Mouse (Mus musculus) spleen, adult 2 months (tissue): Measurements from ENCODE around the gene Otulinl. TPM values are rescaled to one million over a fixed set of nuclear protein-coding genes. Genes with fewer than 3 reads are reported as not detected.
"Not testable (repeated sequence)": the region's sequence is repeated elsewhere in the genome, so short reads cannot be mapped to it uniquely, and the experiment has no call there.

ENCODE experiments used
- DNase-seq, 2 experiments: peaks; one replicate each; pipeline versions ENCODE4 v3.0.0 to v3.0.0-alpha.2; 2012 to 2021; ENCODE audit warnings: low spot score in 2 of 2, low read depth in 1 of 2
- H3K27ac ChIP-seq: fragments of 200-500 bp; 2 replicates; pipeline ENCODE4 v1.5.1; 2012; ENCODE audit warnings: low read length, inconsistent platforms; ENCODE audit not compliant: insufficient read depth
- H3K27me3 ChIP-seq: fragments of 200-500 bp; 2 replicates; pipeline ENCODE4 v1.6.1; 2012; ENCODE audit warnings: mild to moderate bottlenecking, moderate library complexity, low read length, inconsistent platforms; ENCODE audit not compliant: control insufficient read depth, insufficient read depth
- H3K36me3 ChIP-seq: fragments of 200-500 bp; 2 replicates; pipeline ENCODE4 v1.6.1; 2012; ENCODE audit warnings: mild to moderate bottlenecking, low read length, inconsistent platforms; ENCODE audit not compliant: control insufficient read depth, insufficient read depth
- H3K4me1 ChIP-seq: fragments of 200-500 bp; 2 replicates; pipeline ENCODE4 v1.6.1; 2011; ENCODE audit warnings: inconsistent platforms; ENCODE audit not compliant: control insufficient read depth, insufficient read depth, insufficient read length
- H3K4me3 ChIP-seq: fragments of 200-500 bp; 2 replicates; pipeline ENCODE4 v1.5.1; 2011; ENCODE audit warnings: mild to moderate bottlenecking, inconsistent platforms; ENCODE audit not compliant: insufficient read depth, insufficient read length; ENCODE audit errors: extremely low read depth
- CTCF ChIP-seq: fragments of 200-500 bp; IDR thresholded peaks from 2 replicates; pipeline ENCODE4 v1.5.1; 2011; ENCODE audit warnings: mild to moderate bottlenecking, inconsistent platforms; ENCODE audit not compliant: insufficient read depth, insufficient read length, insufficient replicate concordance; ENCODE audit errors: extremely low read depth
- POLR2A ChIP-seq: fragments of 200-500 bp; IDR thresholded peaks from 2 replicates; pipeline ENCODE4 v1.6.1; 2011; ENCODE audit warnings: low read depth, low read length, inconsistent platforms
- WGBS: fragments of 180-500 bp; shearing (Covaris S2); methylation state at CpG from one replicate; pipeline ENCODE4 v1.1.7; 2018; 5-methylcytosine and 5-hydroxymethylcytosine counted together
- polyA plus RNA-seq: library from polyadenylated mRNA; depleted of rRNA; stranded (reverse); fragments of >200 nt; gene quantifications from 2 replicates; pipeline ENCODE4 v1.2.3, GENCODE M21; 2012; rRNA removed

The Otulinl gene
- polyA plus RNA-seq, result 15.2 and 16.0 TPM in 2 replicates

DNA sequence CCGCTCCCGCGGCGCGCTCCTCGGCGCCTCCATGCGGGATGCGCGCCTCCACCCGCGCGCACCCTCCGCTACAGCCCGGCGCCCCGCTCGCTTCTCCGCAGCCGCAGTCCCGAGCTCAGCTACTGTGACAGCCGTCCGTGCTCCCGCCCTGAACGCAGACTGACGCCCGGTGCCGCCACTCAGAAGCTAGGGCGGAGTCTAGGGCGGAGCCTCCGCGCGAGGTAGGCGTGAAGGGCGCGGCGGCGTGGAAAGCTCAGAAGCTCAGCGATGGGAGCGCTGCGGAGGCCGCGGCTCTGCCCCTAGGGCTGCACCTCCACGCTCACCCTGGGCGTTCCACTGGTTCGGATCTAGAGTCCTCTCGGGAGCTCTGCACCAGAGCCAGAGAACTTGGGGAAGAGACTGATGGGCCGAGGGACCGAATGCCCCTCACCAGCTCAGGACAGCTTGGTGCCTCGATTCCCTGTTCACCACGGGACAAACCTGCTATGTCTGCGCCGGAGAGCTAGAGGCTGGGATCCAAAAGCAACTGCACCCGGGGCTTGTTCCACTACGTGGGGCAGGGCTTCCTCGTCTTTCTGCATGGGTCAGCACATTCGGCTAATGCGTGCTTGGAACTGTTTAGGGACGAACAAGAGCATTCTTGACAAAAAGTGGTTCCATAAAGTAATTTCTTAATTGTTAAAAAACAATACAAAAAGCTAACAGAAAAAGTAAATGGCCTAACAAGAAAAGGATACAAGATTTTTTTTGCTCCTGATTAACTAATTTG is at the start of gene Otulinl:
Gene Otulinl (minus strand): TSS at position 161 of the 769 bp plus-strand sequence.
- no peaks in the 10 kb centered on the region; the same call in none of the 2 replicates for H3K4me1 ChIP-seq
- peak within 1 kb of the TSS; percentile 82 for H3K4me3 ChIP-seq
- peaks cover 3% of the 10 kb centered on the region for H3K36me3 ChIP-seq
- peak; percentile 84 to 96 for DNase-seq
- TF ChIP-seq POLR2A, result no peak; the same call in none of the 2 replicates
- TF ChIP-seq CTCF, result no peak
- 3% methylated on average over 59 of the region's 59 CpGs for WGBS
- H3K27ac ChIP-seq, result peak within 1 kb of the TSS; percentile 89
- no peaks in the 10 kb centered on the region for H3K27me3 ChIP-seq

DNA sequence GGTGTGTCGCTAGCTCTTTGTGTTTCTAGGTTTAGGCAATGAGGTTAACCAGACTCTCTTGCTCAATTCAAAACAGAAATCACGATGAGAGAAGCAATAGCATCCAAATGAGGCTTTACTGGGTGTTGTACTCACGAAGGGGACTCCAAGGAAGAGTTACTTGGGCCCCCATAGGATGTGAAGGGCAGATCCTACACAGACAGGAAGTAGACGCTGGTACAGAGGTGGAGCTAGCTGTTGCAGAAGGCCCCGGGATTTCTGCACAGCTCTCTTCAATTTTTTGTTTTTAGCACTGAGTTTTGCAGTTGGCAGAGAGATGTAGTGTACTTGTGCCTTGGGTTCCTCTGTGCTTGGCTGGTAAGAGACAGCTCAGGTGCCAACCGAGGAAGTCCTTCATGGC is 44.8 kb upstream of the Otulinl start:
- H3K4me3 ChIP-seq, result no peak overlapping the region
- H3K27ac ChIP-seq, result peak overlapping the region; percentile 59
- H3K36me3 ChIP-seq, result no peaks in the 10 kb centered on the region
- peaks cover 20% of the 10 kb centered on the region; the same call in 1 of the 2 replicates for H3K4me1 ChIP-seq
- 32% methylated on average over 6 of the region's 6 CpGs for WGBS
- H3K27me3 ChIP-seq, result no peaks in the 10 kb centered on the region
- no peak for DNase-seq
- TF ChIP-seq POLR2A, result no peak
- TF ChIP-seq CTCF, result no peak

DNA sequence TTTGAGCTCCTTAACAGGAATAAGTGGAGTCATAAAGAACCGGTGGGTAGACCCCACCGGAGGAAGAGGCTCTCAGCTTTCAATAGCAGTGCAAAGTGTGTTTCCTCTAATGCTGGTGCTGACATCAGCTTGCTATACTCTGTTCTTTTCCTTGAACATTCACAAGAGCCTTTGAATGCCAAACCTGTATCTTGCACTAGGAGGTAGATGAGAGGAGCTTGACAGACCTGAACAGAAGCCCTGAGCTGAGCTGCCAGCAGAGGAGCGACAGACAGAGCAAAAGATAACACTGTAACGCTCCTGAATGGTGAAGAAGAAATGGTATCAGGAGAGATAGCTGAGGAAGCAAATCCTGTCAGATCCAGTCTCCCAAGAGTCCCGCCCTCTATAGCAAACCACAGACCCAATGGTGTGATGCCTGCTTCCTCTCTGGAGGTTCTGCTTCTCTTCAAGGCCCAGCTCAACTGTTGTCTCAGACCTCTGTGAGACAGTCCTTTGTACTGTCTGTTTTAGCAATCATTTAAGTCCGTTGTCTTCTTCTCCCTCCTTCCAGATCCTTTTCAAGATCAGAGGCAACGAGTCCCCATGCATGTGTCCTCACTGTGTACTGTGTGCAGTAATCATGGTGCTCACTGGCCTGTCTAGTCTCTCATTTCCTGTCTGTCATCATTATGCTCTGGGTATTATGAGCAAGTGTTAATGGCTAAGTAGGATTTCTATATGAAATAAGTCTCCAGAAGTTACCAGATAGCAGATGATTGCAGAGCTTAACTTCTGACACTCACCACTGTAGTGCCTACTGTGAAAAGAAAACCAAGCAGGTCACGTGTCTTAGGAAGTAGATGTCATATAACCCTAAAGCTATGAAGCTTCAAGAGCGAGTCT is 43.7 kb upstream of the Otulinl start:
- Histone ChIP-seq H3K4me3 (no peak overlapping the region), H3K27ac (peak overlapping the region; percentile 59), H3K27me3 (no peaks in the 10 kb centered on the region), H3K36me3 (no peaks in the 10 kb centered on the region), H3K4me1 (peaks cover 20% of the 10 kb centered on the region; the same call in 1 of the 2 replicates)
- 35% methylated on average over 9 of the region's 9 CpGs for WGBS
- DNase-seq, result no peak
- no peak for TF ChIP-seq CTCF
- no peak for TF ChIP-seq POLR2A

DNA sequence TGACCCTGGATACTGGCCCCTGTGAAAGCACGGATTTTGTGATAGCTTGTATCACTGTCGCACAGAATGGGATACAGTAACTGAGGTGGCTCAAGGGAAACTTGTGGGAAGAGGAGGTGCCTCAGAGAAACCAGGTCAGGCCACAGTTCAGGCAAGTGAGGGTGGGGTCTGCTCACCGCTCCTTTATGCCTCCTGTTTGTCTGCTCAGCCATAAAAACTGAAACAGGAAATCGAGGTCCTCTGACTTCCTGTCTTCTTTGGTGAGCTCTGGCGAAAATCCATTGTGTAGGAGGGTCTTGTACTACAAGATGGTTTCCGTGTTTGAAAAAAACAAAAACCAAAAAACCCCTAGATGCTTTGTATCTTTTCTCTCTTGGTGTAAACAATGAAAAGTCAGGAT is 42.9 kb upstream of the Otulinl start:
- Histone ChIP-seq H3K4me1 (peaks cover 20% of the 10 kb centered on the region; the same call in 1 of the 2 replicates), H3K4me3 (no peak overlapping the region), H3K27me3 (no peaks in the 10 kb centered on the region), H3K27ac (peak overlapping the region; percentile 59), H3K36me3 (no peaks in the 10 kb centered on the region)
- no peak for DNase-seq
- no peak for TF ChIP-seq POLR2A
- TF ChIP-seq CTCF, result no peak
- WGBS, result 20% methylated on average over 6 of the region's 6 CpGs

DNA sequence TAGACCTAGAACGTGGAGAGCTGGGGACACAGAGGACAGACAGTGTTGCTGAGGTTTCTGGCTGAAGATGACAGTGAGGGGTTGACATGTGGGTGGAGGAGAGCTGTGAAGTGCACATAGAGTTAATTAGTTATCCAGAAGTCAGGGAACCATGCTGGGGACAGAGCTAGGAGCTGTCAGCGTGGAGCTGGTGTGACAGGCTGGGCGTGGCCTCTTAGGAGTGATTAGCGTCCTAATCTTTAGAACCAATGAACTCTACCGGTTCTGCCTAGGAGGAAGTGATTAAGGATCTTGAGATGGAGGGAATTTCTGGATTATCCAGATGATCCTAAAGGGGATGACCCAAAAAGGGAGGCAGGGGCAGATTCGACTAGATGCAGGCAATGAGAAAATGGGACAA is 42.4 kb upstream of the Otulinl start:
- Histone ChIP-seq H3K4me1 (peaks cover 20% of the 10 kb centered on the region; the same call in 1 of the 2 replicates), H3K4me3 (no peak overlapping the region), H3K27me3 (no peaks in the 10 kb centered on the region), H3K36me3 (no peaks in the 10 kb centered on the region), H3K27ac (peak overlapping the region; percentile 39)
- TF ChIP-seq CTCF (no peak), POLR2A (no peak)
- 67% methylated on average over 6 of the region's 6 CpGs for WGBS
- DNase-seq, result no peak

DNA sequence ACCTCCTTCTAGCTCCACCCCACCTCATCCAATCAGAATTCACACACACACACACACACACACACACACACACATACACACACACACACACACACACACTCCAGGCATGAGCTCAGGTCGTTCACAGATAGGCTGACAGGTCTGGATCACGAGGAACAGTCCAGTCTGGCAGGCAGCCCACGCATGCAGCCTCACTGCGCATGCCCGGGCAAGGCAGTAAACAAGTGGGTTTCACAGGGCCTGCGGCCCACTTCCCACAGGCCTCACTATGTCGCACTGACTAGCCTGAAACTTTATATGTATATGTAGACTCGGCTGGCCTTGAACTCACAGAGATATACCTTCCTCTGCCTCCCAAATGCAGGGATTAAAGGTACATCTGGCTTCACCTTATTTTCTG is 38.9 kb upstream of the Otulinl start:
- DNase-seq, H3K36me3 ChIP-seq, H3K27me3 ChIP-seq, H3K4me3 ChIP-seq, H3K27ac ChIP-seq: not testable (repeated sequence)
- H3K4me1 ChIP-seq, result peaks cover 11% of the 10 kb centered on the region; the same call in 1 of the 2 replicates
- WGBS, result 84% methylated on average over 8 of the region's 8 CpGs

DNA sequence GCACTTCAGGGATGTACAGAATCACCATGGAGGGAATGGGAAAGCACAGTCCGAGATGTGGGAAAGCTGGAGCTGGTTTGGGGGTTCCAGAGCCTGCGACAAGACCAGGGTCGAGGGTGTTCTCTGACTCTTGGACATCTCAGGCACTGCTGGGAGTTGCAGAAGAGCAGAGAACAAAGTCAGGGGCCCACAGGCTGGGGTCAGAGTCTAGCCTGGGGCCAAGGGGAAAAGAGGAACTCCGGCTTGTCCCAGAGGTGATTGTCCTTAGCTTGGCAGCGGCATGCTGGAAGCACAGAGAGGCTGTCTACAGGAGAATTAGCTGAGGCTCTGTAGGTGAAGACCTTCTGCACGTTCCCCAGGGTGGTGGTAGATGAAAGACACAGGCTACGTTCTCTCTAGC is 37.3 kb upstream of the Otulinl start:
- Histone ChIP-seq H3K27me3 (no peaks in the 10 kb centered on the region), H3K4me1 (peaks cover 2% of the 10 kb centered on the region; the same call in 1 of the 2 replicates), H3K27ac (no peak overlapping the region), H3K36me3 (no peaks in the 10 kb centered on the region), H3K4me3 (no peak overlapping the region)
- 83% methylated on average over 7 of the region's 7 CpGs for WGBS
- no peak for DNase-seq
- TF ChIP-seq POLR2A, result no peak
- TF ChIP-seq CTCF, result no peak
